Mouse (Mus musculus) c-Kit-positive CD71-positive TER-119-negative erythroid progenitor cells, embryonic 14.5 days (primary cell): ENCODE results near the gene Cdc7.
"Not testable (repeated sequence)": the region's sequence is repeated elsewhere in the genome, so short reads cannot be mapped to it uniquely, and the experiment has no call there.

Experiments used
- DNase-seq: peaks from one replicate; pipeline ENCODE4 v3.0.0-alpha.2; 2013; ENCODE audit warnings: low read depth

Cdc7 gene

DNA sequence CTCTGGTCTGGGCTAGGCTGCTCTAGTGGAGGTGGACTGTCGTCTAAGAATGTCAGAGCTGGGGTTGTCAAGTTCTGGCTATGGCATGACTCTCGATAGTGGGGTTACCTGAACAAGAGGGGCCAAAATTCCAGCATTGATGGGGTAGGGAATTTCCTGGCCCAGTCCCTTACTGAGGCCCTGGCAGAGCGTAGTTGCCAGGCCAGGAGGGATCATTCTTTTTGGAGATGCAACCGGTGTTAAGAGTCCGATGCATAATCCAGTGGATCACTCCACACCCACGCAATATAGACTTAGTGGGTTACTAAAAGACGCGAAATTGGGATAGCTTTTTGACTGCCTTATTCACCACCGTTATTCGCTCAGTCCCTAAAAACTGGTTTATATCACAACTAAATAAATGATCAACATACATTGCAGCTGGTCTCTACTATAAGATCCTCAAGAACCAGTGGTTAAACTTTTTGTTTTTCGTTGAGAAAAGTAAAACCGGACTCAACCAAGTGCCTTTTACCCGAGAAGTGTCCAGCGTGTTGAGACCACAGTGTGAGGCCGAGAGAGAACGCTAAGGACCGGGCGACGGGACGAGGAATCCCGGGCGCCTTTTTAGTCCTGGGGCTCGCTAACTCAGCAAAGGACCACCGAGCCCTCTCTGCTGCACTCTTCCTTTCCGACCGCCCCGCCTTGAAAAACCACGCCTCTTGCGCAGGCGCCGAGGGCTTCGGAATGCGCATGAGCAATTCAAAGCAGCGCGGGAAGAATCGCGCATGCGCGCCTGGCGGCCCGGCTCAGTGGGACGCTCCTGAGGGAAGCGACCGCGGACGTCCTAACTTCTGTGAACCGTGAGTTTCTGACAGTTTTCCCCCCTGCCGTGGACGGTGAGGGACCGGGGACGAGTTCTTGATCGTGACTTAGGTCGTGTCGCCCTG is at the start of gene Cdc7:
TSS of gene Cdc7 (plus strand) at position 739 of the 929 bp plus-strand sequence.
- DNase-seq, result peak; percentile 89

GRCm38 (mm10) chr5:106919315-106919714 is 44.8 kb upstream of the Cdc7 start:
- DNase-seq, result no peak

DNA sequence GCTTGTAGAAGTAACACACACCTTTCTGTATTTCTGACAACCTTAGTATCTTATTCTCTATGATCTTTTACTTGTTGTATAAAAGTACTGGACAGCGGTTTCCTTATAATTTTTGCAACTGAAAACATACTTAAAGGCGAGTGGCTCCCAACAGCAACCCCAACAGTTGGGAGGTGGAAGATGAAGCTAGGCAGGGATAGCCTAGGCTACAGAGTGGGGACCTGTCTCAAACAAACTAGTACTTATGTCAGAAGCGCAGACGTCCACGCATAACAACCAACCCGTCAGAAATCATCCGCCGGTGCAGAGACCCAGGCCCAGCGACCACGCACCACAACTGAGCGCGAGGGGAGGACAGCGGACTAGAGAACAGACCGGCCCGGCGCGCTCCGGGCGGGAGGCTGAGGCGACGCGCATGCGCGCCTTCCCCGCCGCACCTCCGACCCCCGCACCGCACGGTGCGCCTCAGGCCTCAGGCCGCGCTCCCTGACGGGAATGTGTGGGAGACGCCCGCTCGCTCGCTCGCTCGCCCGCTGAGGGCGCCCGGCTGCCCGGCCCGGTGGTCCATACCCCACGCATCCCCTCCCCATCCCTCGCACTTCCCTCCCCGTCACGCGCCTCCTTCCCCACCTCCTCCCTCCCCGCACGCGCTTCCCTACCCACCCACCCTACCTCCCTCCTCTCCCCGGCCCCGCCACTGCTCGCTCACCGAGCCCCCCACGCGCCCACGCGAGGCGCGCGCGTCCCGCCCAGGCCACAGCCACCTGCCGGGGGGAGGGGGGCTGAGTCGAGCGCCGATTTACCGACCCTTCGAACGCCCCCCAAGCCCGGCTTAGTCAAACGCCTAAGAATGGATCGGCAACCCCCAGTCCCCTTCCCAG is 38.4 kb upstream of the Cdc7 start, which contains the start of gene Hfm1:
TSS of gene Hfm1 (minus strand) at position 834 of the 881 bp plus-strand sequence.
- DNase-seq, result peak; percentile 46

- DNase-seq, result no peak
Observed at GRCm38 (mm10) chr5:106926369-106926686, 37.8 kb upstream of the Cdc7 start.

DNA sequence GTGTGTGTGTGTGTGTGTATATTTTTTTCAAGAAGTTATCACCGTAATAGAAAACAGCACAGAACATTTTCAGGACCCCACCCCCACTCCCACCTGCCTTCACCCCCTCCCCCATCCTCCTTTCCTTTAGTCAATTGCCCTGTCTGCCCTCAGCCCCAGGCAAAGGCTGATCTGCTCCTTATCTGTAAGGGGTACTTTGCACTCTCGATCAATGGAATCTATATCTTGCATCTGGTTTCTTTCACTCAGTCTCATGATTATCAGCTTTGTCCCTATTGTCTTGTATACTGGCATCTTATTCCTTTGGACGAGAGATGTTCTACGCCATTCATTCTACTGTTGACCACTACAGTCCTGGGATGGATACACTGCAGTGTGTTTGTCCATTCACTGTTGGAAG is 36.1 kb upstream of the Cdc7 start:
- DNase-seq, result no peak

DNA sequence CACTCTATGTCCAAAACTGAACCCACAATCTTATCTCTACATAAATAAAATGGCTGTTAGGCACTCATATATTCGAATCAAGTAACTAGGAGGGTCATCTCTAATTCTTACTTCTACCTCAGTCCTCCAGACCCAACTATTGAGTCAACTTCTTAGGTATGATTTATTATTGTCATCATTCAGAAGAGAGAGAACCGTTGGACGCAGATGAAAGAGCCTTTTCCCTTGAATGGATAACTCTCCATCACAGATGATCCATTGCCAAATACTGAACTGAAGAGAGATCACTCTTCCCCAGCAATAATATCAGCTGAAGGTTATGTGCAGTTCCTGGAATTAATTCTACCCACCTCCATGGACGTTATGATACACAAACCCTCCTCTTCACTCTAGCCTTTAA is 17.8 kb upstream of the Cdc7 start:
- DNase-seq, result no peak

DNA sequence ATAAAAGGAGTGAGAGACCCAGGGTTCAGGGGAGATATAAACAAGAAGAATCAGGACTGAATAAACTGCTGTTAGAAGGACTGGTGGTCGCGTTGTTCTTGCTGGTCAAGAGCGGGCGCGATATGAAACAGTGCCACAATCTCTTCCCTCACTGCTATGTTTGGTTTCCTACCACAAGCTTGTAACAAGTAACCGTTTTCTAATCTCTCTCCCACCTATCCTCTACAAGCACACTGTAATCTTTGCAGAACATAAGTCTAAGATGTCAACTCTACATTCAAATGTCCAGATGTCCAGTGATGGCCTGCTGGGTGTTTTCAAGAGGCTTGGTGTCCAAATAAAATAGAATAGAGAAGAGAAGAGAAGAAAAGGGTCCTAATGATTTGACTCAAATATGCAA is 15.4 kb upstream of the Cdc7 start:
- no peak for DNase-seq

GRCm38 (mm10) chr5:106956467-106956866 is 7.7 kb upstream of the Cdc7 start:
- no peak for DNase-seq

GRCm38 (mm10) chr5:106959031-106959430 is 5.1 kb upstream of the Cdc7 start:
- DNase-seq, result no peak

GRCm38 (mm10) chr5:106960451-106960850 is 3.7 kb upstream of the Cdc7 start:
- DNase-seq, result no peak

- DNase-seq, result peak; percentile 31
Observed at GRCm38 (mm10) chr5:106964513-106965014, 442 bp downstream of the Cdc7 start.

DNA sequence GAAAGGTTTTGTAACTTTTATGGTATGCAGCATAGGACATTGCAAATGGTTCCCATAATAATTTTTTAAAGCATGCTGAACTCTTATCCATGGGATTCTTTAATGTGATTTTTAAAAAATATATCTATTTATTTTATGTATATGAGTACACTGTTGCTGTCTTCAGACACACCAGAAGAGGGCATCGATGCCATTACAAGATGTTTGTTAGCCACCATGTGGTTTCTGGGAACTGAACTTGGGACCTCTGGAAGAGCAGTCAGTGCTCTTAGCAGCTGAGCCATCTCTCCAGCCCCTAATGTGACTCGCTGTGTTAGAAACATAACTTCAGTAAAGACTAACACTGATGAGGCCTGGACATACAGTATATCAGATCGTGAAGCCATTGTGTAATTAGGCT is 2.3 kb downstream of the Cdc7 start:
- DNase-seq, result no peak

- no peak for DNase-seq
Observed at GRCm38 (mm10) chr5:106967578-106967977, 3.5 kb downstream of the Cdc7 start.

GRCm38 (mm10) chr5:106973883-106974282 is 9.8 kb downstream of the Cdc7 start:
- DNase-seq, result no peak

- no peak for DNase-seq
Observed at GRCm38 (mm10) chr5:106979156-106979555, 15.0 kb downstream of the Cdc7 start.

- no peak for DNase-seq
Observed at GRCm38 (mm10) chr5:106982298-106982952, 18.3 kb downstream of the Cdc7 start.

DNA sequence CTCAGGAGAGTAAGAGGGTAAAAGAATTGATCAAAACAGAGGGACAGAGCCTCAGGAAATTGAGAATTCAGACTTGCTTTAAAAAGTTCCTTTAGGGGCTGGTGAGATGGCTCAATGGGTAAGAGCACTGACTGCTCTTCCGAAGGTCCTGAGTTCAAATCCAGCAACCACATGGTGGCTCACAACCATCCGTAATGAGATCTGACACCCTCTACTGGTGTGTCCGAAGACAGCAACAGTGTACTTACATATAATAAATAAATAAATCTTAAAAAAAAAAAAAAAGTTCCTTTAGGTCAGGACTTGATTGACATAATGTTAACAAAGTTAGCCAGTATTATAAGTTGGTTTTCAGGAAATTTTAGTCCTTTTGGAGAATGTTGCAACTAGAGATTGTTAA is 20.8 kb downstream of the Cdc7 start:
- not testable (repeated sequence) for DNase-seq

GRCm38 (mm10) chr5:106985594-106985993 is 21.5 kb downstream of the Cdc7 start:
- no peak for DNase-seq

DNA sequence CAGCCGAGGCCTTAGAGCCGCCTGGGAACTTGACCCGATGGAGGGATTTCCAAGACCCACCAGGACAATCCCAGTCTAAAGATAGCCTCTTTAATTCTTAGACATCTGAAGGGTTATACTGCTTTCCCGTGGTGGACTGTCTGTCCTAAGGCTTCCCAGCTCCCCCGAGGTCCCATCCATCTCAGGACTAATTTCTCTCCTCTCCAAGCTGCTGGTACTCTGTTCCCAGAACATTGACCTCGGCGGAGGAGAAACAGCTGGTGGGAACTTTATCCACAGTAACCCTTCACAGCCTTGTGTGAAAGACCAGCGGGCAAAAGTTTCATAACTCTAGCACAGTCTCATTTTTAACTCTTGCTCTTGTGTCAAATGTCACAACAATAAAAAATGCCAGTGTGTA is 25.1 kb downstream of the Cdc7 start:
- DNase-seq, result no peak

DNA sequence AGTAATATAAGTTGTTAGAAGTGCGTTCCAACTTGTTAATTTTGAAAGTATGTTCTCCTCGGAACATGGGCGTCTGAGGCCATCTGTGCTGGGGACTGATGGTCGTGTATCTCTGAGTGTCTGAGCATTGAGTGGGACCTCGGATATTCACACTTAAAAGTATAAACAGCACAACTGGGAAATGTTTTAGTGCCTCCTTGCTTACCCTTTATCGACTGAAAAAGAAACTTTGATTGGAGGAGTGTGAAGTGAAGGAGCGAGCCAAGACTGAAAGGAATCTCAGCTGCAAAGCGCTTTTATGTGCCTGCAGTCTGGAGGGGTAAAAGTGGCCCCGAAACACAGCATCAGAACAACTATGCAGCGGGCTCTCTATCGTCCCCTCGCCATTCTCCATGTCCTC is 25.7 kb downstream of the Cdc7 start:
- no peak for DNase-seq

DNA sequence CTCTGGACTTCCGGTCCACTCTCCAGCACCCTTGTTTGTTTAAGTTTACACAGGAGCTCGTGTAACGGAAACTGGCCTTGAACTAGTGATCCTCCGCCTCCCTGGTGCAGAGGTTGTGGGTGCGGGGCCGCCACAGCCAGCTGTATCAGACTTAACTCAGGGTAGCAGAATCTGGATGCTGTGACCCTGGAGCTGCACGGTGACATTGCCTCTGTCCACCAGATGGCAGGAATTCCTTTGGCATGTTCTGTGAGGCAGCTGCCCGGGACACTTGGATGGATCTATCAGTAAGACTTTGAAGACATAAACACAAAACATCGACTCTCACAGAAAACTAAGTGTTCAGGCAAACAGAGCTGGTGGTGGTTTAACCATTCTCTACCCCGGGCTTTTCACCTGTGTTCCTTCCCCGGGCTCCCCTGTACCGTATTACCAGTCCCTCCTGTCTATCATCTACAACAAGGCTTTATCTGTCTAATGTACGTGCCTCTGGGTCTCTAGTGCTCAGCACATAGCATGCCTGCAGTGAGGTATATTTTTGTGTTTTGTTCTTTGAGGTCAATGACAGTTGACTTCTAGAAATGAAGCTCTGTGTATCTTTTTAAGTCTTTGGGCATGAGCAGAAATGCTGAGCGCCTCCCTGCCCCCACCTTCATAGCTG is 26.6 kb downstream of the Cdc7 start:
- DNase-seq, result peak; percentile 39
